Mouse (Mus musculus) forebrain, embryonic 12.5 days (tissue): ENCODE data around the gene Mcm7. TPM values are rescaled to one million over a fixed set of nuclear protein-coding genes. Genes with fewer than 3 reads are reported as not detected.
"Not testable (repeated sequence)": the region's sequence is repeated elsewhere in the genome, so short reads cannot be mapped to it uniquely, and the experiment has no call there.

Experiments
- ATAC-seq: fragments of 200-750 bp; cut with Nextera tagmentation; 2 replicates; pipeline ENCODE4 v1.8.0; 2017; ENCODE audit warnings: moderate TSS enrichment; ENCODE audit not compliant: low FRiP score
- H3K27ac ChIP-seq: fragments of 300-500 bp; sonication (generic); 2 replicates; pipeline ENCODE4 v1.5.1; 2016; ENCODE audit warnings: mild to moderate bottlenecking
- H3K27me3 ChIP-seq: fragments of 300-500 bp; sonication (generic); 2 replicates; pipeline ENCODE4 v1.6.1; 2016; ENCODE audit warnings: mild to moderate bottlenecking
- H3K36me3 ChIP-seq: fragments of 300-500 bp; sonication (generic); replicated peaks from 2 replicates; pipeline ENCODE4 v1.6.1; 2016; ENCODE audit warnings: mild to moderate bottlenecking
- H3K4me1 ChIP-seq: fragments of 300-500 bp; sonication (generic); 2 replicates; pipeline ENCODE4 v1.6.1; 2016
- H3K4me2 ChIP-seq: fragments of 300-500 bp; sonication (generic); 2 replicates; pipeline ENCODE4 v1.6.1; 2016; ENCODE audit warnings: mild to moderate bottlenecking, moderate library complexity
- H3K4me3 ChIP-seq: fragments of 300-500 bp; sonication (generic); replicated peaks from 2 replicates; pipeline ENCODE4 v1.5.1; 2016; ENCODE audit warnings: mild to moderate bottlenecking
- H3K9ac ChIP-seq: fragments of 300-500 bp; sonication (generic); 2 replicates; pipeline ENCODE4 v1.6.1; 2016; ENCODE audit warnings: mild to moderate bottlenecking
- H3K9me3 ChIP-seq: fragments of 300-500 bp; sonication (generic); 2 replicates; pipeline ENCODE4 v1.6.1; 2016
- WGBS: fragments of 180-500 bp; shearing (Covaris S2); methylation state at CpG from one replicate; pipeline ENCODE4 v1.1.7; 2016; 5-methylcytosine and 5-hydroxymethylcytosine counted together
- polyA plus RNA-seq: library from polyadenylated mRNA; unstranded; fragments of >200 nt; fragmentation: Nextera tagmentation; extraction: Ambion mirVana; gene quantifications from 2 replicates; pipeline ENCODE4 v1.2.1, GENCODE M21; 2016

Mcm7 gene
- polyA plus RNA-seq: 313 and 320 TPM in 2 replicates

DNA sequence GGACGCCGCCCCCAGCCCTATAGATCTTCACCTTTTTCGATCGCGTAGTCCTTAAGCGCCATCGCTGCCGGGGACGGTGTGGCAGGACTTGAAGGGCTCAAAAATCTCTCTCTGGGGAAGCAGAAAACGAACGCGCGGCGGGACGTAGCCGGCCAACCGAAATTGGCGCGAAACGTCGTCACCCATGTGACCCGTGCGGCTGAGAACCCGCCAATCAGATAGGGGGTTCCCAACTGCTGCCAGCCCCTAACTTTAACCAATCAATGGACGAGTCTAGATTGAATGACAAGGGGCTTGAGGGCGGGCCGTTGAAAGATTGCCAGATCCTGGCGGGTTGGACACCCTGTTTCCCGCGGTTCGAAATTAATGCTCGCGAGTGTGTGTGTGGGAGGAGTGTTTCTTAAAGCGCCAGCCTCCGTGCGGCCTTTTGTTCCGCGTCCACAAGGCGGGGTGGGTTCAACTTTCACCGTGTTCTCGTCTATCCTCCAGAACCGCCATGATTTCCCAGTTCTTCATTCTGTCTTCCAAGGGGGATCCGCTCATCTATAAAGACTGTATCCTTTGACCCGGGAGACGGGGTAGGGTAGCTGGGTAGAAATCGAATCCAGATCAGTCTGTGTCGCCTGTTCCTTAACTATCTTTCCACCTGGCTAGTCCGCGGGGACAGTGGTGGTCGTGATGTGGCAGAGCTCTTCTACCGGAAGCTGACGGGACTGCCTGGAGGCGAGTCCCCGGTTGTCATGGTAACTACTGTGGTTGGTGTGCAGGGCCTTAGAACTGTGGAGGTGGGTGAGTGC is at the start of gene Mcm7, which contains the start of gene Ap4m1:
Mcm7 (minus strand) TSS at position 728 of the 797 bp plus-strand sequence.
Ap4m1 (plus strand) TSS at position 308 of the 797 bp plus-strand sequence.
- H3K4me1 ChIP-seq: peaks cover 32% of the 10 kb centered on the region
- H3K27me3 ChIP-seq: no peaks in the 10 kb centered on the region
- ATAC-seq: peak; percentile 93
- peak within 1 kb of the TSS; percentile 95 for H3K27ac ChIP-seq
- H3K9me3 ChIP-seq: no peaks in the 10 kb centered on the region
- H3K9ac ChIP-seq: peak within 1 kb of the TSS; percentile 76
- H3K4me2 ChIP-seq: peak within 1 kb of the TSS; percentile 87
- WGBS: under 1% methylated on average over 54 of the region's 54 CpGs
- peaks cover 61% of the 10 kb centered on the region for H3K36me3 ChIP-seq
- H3K4me3 ChIP-seq: peak within 1 kb of the TSS; percentile 78

DNA sequence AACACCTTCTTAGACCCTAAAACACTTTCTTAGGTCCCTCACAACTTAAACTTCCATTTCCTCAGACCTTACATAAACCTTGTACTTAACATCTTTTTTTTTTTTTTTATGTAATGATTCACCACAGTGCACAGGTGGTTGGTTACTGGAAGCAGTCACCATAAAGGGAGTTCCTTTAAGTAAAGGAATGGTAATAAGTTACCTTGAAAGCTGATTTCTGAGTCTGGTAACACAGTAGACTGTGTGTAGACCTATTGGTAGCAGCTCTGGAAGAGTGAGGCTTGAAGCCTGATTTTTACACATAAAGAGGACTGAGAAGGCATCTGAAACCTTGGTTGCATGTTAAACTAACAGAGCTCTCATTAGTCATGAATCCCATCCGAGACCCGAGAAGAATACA is 47.6 kb upstream of the Mcm7 start:
- H3K27ac ChIP-seq: no peak overlapping the region
- no peak for ATAC-seq
- H3K9ac ChIP-seq: no peak overlapping the region
- no peak overlapping the region for H3K4me2 ChIP-seq
- H3K27me3 ChIP-seq: no peaks in the 10 kb centered on the region
- H3K4me1 ChIP-seq: no peaks in the 10 kb centered on the region
- 0 out of 2 replicates have a peak, but pooled peaks cover 12% of the 10 kb centered on the region for H3K9me3 ChIP-seq
- 79% methylated on average over 2 of the region's 2 CpGs for WGBS
- H3K4me3 ChIP-seq: no peak overlapping the region
- H3K36me3 ChIP-seq: no peaks in the 10 kb centered on the region

DNA sequence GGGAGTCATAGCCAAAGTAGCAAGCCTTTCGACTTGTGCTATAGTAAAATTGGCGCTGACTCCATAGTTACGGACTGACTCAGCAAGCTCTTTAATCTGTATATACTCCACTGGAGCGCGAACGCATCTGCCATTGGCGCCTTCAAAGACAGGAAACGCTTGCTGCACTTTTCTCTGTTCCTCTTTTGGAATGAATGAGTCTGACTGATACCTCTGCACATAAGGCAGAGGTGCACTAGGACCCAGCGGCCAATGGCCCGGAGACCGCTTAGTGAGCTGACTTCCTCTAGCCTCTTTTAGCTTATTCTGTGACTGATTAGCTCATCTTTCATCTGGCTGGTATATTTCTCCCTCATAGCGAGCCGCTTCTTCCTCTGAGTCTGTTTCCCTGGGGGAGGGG is 44.4 kb upstream of the Mcm7 start:
- not testable (repeated sequence) for ATAC-seq, H3K36me3 ChIP-seq, H3K9ac ChIP-seq, H3K4me3 ChIP-seq, H3K27ac ChIP-seq, H3K4me2 ChIP-seq, H3K4me1 ChIP-seq, H3K27me3 ChIP-seq
- 91% methylated on average over 13 of the region's 13 CpGs for WGBS
- 0 out of 2 replicates have a peak, but pooled peaks cover 12% of the 10 kb centered on the region for H3K9me3 ChIP-seq

DNA sequence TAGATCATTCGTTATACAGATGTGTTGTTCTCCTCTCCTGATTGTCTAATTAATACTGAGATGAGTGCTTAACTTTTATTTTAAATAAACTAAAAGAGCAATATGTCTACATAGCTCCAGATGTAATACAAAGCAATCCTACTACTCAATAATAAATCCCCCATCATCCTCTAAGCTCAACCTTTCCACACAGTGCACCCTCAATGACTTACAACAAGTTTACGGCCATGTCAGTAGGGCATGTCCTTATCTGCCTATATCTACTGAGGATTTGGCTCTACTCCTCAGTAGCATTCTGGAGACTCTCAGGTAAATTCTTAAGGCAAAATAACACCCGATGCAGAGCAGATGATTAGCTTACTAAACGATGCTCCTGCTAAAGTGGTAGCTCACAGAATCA is 35.7 kb upstream of the Mcm7 start:
- no peak for ATAC-seq
- Histone ChIP-seq H3K4me3 (no peak overlapping the region), H3K27me3 (no peaks in the 10 kb centered on the region), H3K9ac (no peak overlapping the region), H3K27ac (no peak overlapping the region), H3K4me2 (no peak overlapping the region), H3K4me1 (no peaks in the 10 kb centered on the region), H3K9me3 (peaks cover 11% of the 10 kb centered on the region; the same call in 1 of the 2 replicates), H3K36me3 (no peaks in the 10 kb centered on the region)
- WGBS: 88% methylated on average over 4 of the region's 4 CpGs

DNA sequence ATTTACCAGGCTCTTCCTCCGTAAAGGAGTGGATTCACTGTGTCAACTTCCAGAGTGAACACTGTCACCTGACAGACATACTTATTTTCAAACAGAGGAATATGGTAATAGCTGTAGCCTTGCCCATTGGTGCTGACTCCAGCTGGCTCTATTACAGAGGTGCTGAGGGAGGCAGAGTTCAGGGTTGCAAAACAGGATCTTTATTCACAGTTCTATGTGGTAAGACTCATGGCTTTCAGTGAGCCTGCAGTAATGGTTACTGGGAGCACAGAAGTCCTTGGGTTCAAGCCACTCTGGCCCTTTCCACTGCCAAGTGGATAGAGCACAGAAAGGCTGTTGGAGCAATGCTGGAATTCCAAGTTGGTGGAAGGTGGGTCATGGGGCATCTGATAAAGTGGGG is 35.0 kb upstream of the Mcm7 start:
- Histone ChIP-seq H3K36me3 (no peaks in the 10 kb centered on the region), H3K27ac (no peak overlapping the region), H3K9ac (no peak overlapping the region), H3K4me2 (no peak overlapping the region), H3K27me3 (no peaks in the 10 kb centered on the region), H3K9me3 (peaks cover 11% of the 10 kb centered on the region; the same call in 1 of the 2 replicates), H3K4me3 (no peak overlapping the region), H3K4me1 (no peaks in the 10 kb centered on the region)
- no peak for ATAC-seq
- 90% methylated on average over 1 of the region's 1 CpGs for WGBS

DNA sequence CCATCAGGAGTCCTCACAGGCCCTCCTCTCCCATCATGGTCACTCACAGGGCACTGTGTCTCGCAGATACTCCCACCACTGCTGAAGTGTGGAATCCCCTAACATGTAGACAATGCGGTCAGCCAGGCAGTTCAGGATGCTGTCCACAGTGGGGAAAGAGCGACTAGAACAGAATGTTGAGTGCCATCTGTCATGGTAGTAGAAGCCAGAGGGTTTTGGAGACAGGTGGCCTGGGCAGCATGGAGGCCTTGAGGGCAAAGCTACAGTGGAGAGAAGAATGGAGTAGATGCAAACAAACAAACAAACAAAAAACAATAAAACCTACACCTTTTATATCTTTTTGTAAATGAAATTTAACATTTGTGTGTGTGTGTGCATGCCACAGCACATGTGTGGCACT is 29.9 kb upstream of the Mcm7 start:
- Histone ChIP-seq H3K4me2 (no peak overlapping the region), H3K9ac (no peak overlapping the region), H3K36me3 (no peaks in the 10 kb centered on the region), H3K4me3 (no peak overlapping the region), H3K27ac (no peak overlapping the region), H3K4me1 (no peaks in the 10 kb centered on the region), H3K27me3 (no peaks in the 10 kb centered on the region), H3K9me3 (peaks cover 11% of the 10 kb centered on the region; the same call in 1 of the 2 replicates)
- 72% methylated on average over 3 of the region's 3 CpGs for WGBS
- no peak for ATAC-seq

DNA sequence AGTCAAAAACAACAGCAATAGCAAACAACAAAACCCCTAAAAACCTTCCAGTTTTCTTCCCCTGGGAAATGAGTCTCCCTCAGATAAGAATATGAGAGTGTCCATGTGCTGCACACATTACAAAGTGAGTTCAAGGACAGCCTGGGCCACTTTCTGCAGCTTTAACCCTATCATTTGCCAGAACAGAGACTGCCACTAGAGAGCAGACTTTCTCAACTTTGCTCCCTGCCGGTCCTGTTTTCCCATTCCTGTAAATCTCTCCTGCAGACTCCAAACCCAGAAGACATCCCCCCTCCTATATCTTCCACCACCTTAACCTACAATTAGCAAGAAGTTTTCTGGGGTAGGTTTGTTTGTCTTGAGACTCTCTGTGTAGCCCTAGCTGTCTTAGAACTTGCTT is 27.4 kb upstream of the Mcm7 start:
- Histone ChIP-seq H3K27me3 (no peaks in the 10 kb centered on the region), H3K27ac (no peak overlapping the region), H3K9ac (no peak overlapping the region), H3K4me3 (no peak overlapping the region), H3K36me3 (no peaks in the 10 kb centered on the region), H3K9me3 (0 out of 2 replicates have a peak, but pooled peaks cover 5% of the 10 kb centered on the region), H3K4me1 (peaks cover 10% of the 10 kb centered on the region), H3K4me2 (no peak overlapping the region)
- ATAC-seq: no peak
- 10% methylated on average over 1 of the region's 1 CpGs for WGBS

DNA sequence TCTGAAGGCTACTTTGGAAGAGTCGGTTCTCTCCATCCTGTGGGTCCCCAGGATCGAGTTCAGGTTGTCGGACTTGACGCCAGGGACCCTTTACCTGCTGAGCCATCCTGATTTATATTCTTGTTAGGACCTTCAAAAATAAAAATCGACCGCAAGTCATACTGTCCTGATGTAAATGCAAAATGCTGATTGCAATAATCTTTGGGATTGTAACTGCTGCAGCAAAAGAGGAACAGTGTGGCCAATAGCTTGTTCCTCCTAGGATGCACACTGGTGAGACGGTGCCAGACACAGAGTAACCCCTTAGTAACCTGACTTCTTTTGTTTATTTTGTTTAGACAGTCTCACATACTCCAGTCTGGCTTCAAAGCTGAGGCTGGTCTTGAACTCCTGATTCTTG is 23.2 kb upstream of the Mcm7 start:
- H3K4me2 ChIP-seq: peak overlapping the region; percentile 84
- no peaks in the 10 kb centered on the region for H3K27me3 ChIP-seq
- peaks cover 10% of the 10 kb centered on the region for H3K4me1 ChIP-seq
- no peak for ATAC-seq
- peaks cover 29% of the 10 kb centered on the region for H3K36me3 ChIP-seq
- no peaks in the 10 kb centered on the region for H3K9me3 ChIP-seq
- peak overlapping the region; percentile 90; the same call in 1 of the 2 replicates for H3K9ac ChIP-seq
- 80% methylated on average over 7 of the region's 7 CpGs for WGBS
- no peak overlapping the region for H3K27ac ChIP-seq
- peak overlapping the region; percentile 72; the same call in 1 of the 2 replicates for H3K4me3 ChIP-seq

DNA sequence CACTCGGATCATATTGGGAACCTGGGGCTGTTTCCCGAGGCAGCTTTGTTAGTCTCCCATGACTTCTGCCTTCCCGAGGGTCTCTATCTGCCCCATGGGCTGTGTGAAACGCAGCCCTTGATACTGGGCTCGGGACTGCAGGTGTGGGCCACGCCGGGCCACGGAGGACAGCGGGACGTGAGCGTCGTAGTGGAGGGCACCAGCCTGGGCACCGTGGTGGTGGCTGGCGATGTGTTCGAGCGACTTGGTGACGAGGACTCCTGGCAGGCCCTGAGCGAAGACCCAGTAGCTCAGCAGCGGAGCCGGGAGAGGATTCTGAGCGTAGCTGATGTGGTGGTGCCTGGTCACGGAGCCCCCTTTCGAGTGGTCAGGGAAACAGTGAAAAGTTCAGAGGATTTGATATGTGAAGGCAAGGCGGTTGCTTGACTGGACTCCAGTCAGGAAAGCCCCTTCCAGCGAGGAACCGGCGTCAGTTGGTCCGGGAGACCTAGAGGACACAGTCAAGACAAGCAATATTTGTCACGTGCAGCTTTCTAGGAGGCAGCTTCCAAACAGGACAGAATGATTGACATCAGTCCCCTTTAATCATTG is 22.6 kb upstream of the Mcm7 start:
- no peaks in the 10 kb centered on the region for H3K27me3 ChIP-seq
- peaks cover 34% of the 10 kb centered on the region for H3K36me3 ChIP-seq
- WGBS: 4% methylated on average over 29 of the region's 29 CpGs
- peak overlapping the region; percentile 72 for H3K4me3 ChIP-seq
- H3K9me3 ChIP-seq: no peaks in the 10 kb centered on the region
- peak overlapping the region; percentile 84 for H3K4me2 ChIP-seq
- ATAC-seq: peak; percentile 49
- peaks cover 10% of the 10 kb centered on the region for H3K4me1 ChIP-seq
- peak overlapping the region; percentile 84 for H3K27ac ChIP-seq
- H3K9ac ChIP-seq: peak overlapping the region; percentile 90

DNA sequence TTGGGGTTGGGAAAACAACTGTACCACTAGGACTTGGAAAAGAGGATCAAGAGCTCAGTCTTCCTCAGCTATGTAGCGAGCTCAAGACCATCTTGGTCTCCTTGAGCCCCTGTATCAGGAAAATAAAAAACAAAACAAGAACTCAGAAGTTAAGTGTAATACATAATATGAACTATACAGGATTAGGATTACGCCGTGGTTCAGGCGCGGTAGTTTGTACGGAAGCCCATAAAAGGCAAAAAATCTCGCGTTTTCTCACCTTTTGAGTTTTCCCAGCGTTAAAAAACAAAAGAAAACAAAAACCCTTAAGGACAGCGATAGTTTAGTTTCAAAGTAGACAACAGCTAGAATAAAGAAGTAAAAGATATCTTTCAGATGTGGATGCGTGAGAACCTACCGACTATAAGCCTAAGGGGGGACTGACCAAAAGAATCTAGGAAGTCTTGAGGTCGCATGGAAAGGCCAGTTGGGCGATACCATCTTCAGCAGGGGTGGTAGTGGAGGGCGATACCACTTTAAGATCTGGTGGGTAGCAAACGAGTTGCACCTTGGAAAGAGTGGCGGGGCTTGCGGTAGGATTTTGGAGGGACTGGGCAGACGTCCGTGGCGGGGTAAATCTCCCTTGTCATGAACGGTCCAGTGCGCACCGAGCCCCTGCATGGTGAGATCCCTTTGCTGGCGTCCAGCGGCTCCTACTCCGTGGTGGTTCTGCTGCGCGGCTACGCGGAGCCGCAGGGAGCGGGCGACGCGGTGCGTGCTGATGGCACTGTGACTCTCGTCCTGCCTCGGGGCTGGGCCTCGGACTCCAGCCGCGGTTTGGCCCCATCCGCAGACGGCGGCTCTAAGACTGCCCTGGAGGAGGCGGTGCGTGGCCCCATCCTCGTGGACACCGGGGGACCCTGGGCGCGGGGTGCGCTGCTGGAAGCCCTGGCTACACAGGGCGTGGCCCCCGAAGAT is 21.8 kb upstream of the Mcm7 start, which contains the start of gene Mblac1:
Mblac1 (plus strand) TSS at position 544 of the 957 bp plus-strand sequence.
- H3K27me3 ChIP-seq: no peaks in the 10 kb centered on the region
- ATAC-seq: peak; percentile 87
- H3K4me3 ChIP-seq: peak within 1 kb of the TSS; percentile 72
- WGBS: 9% methylated on average over 54 of the region's 54 CpGs
- H3K4me2 ChIP-seq: peak within 1 kb of the TSS; percentile 84
- H3K9ac ChIP-seq: peak within 1 kb of the TSS; percentile 90
- peaks cover 10% of the 10 kb centered on the region for H3K4me1 ChIP-seq
- H3K36me3 ChIP-seq: peaks cover 37% of the 10 kb centered on the region
- peak within 1 kb of the TSS; percentile 84 for H3K27ac ChIP-seq
- H3K9me3 ChIP-seq: no peaks in the 10 kb centered on the region

DNA sequence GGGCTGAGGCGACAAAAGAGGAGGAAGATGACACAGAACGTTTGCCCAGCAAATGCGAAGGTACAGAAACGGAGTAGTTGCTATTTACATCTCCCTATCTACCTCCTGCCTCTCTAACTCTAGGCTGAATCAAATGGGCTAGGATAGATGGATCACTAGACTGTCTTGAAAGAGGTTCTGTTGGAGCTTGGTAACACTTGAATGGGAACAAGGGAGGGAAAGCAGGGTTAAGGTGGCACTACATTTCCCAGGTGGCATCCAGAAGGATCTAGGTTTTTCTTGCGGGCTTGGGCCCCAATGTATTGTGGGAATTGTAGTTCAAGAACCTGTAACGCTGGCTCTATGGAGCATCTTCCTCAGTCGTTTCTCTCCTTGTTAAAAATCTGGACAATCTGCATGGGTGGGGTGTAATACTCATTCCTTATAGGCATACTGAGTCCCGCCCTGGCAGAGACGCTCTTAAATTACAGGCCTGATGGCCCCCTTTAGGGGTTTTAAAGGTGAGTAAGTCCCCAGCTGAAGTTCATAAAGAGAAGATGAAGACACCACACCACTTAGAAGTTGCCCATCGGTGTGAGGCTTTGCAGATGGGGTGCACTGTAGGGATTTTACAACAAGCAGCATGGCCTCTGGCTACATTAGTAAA is 15.6 kb upstream of the Mcm7 start:
- under 1% methylated on average over 10 of the region's 10 CpGs for WGBS
- peaks cover 49% of the 10 kb centered on the region for H3K36me3 ChIP-seq
- H3K9ac ChIP-seq: peak overlapping the region; percentile 66
- H3K9me3 ChIP-seq: no peaks in the 10 kb centered on the region
- H3K27me3 ChIP-seq: no peaks in the 10 kb centered on the region
- H3K4me1 ChIP-seq: peaks cover 19% of the 10 kb centered on the region
- H3K27ac ChIP-seq: peak overlapping the region; percentile 43; the same call in 1 of the 2 replicates
- H3K4me2 ChIP-seq: peak overlapping the region; percentile 80
- ATAC-seq: peak; percentile 88
- H3K4me3 ChIP-seq: peak overlapping the region; percentile 56
